Mouse (Mus musculus) frontal cortex, postnatal 14 days (tissue): ENCODE data around the gene Umps.

Experiments
- DNase-seq, 2 experiments: peaks; one replicate each; pipeline ENCODE4 v3.0.0; 2022; ENCODE audit warnings: low spot score in 2 of 2

Umps gene

DNA sequence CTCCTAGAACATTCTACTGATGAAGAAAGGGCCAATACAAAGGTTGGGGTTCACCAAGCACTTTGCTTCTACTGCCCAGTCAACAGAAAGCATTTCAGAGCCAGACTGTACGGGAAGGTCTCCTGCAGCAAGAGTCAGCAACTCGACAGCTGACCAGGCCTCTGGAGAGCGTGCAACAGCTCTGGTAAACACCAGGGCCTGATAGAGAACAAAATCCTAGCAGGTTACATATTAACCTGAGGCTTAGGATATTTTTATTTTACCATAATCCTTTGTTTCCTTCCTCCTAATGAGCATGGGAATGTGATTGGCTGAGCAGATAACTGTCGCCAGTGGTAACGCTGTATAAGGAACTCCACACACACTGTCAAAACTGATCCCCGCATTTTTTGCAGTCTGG is 3.3 kb downstream of the Umps start:
- no peak for DNase-seq

DNA sequence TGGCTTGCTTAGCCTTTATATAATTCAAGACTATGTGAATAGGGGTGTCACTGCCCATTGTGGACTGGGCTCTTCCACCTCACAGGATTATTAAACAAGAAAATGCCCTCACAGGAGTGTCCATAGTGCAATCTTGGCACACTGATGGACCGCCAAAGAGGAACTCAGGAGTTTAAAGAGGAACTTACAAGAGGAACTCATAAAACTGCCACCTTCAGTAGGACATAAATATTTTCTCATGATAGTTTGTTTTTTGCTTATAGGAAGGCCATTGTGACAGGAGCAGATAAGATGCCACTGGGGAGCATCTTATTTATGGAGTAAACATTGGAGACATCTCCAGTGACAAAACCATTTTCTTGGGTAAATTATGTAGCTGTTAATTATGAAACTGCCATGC is 12.0 kb downstream of the Umps start:
- no peak for DNase-seq

DNA sequence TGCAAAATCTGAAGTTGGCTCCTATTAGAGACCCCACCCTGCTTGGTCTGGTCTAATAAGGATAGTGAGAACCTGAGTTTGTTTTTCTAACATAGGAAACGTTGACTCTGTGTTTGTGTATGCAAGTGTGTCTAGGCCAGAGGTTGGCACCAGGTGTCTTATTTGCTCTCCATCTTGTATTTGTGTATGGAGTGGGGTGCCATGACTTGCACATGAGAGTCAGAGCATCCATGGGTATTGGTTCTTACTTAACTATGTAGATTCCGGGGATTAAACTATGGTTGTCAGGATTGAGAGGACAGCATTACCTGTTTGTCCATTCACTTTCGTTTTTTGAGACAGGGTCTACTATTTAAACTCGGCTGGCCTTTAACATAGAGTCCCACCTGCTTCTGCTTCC is 13.8 kb downstream of the Umps start:
- no peak for DNase-seq

- peak; percentile 61 to 72 for DNase-seq
These were observed 16.0 kb downstream of the Umps start for GRCm38 (mm10) chr16:33950830-33951229.

- DNase-seq = no peak
These were observed 16.5 kb downstream of the Umps start for GRCm38 (mm10) chr16:33950386-33950785.

GRCm38 (mm10) chr16:33947664-33948571 is 18.9 kb downstream of the Umps start:
- DNase-seq = no peak

DNA sequence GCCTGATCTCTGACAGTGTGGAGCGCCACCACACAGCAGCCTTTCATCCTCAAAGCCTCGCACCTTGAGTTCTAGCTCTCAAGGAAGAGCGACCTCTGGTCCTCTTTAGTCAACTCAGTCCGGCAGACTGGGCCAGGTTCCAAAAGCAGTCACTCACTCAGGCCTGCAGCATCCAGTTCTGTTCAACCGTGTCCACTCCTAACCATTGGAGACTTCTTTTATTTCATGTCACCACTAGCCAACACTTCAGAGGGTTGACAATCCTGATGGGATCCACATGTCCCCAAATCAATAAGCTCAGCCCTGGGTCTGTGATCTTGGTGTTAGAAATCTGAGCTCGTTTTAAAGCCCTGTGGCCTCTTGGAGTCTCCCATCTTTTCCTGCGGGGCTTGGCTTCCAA is 20.8 kb downstream of the Umps start:
- DNase-seq = no peak

- no peak for DNase-seq
These were observed 22.1 kb downstream of the Umps start for GRCm38 (mm10) chr16:33944772-33945171.

GRCm38 (mm10) chr16:33944126-33944525 is 22.7 kb downstream of the Umps start:
- no peak for DNase-seq

DNA sequence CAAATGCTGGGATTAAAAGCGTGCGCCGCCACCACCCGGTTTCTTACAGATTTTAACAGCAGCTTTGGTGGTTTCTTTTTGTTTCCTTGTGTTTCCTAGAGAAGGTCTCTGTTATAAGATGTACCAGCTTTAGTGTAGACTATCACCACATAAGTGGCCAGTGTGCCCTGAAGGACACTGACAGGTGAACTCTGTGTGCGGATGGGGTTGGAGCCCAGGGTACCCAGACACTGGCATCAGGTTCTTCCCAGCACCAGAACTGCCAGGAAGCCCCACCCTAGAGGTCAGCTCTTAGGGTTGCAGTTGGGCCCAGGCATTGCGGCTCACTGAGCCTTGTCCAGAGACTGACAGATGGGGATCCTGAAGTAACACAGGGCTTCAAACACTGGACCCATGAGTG is 23.4 kb downstream of the Umps start:
- DNase-seq = no peak

DNA sequence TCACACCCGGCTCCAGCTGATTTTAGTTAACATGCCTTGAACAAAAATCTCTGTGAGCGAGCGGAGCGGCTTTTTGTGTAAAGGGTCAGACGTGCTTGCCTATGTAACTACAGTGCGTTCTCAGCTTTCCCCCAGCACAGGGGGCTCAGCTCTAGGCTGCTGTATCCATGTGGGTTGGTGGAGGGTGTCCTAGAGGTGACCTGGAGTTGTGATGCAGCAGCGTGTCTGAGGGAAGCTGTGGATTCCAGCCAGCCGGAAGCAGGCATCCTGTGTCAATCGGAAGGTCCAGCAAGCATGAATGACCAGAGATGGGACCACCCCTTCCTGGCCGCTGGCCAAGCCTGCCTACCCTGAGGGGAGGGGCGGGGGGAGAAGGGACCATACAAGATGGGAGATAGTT is 24.5 kb downstream of the Umps start:
- no peak for DNase-seq

DNA sequence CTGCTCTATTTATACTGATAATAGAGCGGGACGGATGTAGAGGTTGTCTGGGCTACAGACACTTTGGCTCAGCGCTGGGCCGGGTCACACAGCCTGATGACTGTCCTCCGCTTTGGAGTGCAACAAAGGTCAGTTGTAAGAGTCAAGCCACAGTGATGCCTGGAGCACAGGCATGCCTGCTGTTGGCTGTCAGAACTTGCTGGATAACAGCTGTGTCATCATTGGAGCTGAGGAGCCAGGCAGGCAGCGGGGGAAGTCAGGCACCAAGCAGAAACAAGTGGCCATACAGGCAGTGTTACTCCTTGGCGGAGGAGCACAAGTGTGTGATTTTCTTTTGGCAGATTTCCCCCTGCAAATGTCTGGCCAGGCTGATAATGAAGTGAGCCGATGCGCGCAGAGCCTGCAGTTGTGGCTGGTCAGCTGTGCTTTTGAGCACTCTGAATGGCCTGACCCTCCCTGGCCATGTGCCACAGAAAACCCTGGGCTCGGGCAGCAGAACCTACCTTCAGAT is 25.5 kb downstream of the Umps start:
- DNase-seq = peak in 1 of 2 experiments; percentile 36

DNA sequence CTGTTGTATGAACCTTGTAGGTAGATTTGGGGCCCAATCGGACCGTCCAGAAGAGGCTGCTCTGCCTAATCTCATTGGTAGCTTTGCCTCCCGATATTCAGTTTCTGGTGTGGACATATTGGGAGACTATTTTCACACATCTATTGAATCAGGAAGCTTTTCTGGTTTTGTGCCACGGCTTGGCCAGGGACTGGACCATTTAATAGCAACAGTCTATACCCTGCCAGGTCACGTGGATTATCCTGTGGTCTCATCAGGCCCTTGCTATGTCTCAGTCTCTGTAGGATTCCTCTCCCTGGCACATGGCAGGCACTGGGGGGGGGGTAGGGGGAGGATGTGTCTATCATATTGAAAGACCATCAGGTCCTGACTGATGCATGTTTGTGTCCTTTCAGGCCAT is 26.7 kb downstream of the Umps start:
- no peak for DNase-seq

- DNase-seq = no peak
These were observed 27.2 kb downstream of the Umps start for GRCm38 (mm10) chr16:33939636-33940035.

DNA sequence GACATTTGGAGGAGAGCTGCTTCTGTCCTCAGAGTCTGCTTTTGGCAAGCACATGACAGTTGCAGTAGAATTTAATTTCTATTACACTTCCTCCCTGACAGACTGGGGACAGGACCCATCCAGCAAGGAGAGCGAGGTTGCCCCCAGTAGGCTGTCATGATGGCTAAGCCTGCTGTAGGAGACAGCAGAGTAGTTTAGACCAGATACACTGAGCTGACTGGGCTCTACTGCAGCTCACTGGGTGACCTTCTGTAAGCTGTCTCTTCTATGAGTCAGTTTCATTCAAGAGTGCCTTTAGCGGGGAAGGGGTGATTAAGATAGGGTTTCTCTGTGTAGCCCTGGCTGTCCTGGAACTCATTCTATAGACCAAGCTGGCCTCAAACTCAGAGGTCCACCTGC is 27.7 kb downstream of the Umps start:
- DNase-seq = no peak

GRCm38 (mm10) chr16:33938311-33939132 is 28.3 kb downstream of the Umps start:
- DNase-seq = no peak

DNA sequence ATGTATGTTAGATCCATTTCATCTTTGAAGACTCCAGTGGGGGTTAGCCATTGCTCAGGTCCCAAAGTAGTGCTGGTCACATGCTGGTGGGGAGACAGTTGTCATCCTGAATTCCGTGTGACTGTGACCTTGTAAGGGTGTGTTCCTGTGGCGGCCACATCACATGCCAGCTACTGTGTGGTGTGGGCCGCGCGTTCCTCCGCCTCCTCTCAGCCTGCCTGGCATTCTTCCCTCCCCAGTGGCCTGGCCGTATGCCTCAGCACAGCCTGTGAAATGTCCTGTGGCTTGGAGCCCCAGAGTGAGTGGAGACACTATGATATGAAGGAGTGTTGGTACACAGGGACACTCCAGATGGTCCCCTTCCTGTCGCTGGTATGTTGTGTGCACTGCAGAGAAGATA is 29.3 kb downstream of the Umps start:
- no peak for DNase-seq

DNA sequence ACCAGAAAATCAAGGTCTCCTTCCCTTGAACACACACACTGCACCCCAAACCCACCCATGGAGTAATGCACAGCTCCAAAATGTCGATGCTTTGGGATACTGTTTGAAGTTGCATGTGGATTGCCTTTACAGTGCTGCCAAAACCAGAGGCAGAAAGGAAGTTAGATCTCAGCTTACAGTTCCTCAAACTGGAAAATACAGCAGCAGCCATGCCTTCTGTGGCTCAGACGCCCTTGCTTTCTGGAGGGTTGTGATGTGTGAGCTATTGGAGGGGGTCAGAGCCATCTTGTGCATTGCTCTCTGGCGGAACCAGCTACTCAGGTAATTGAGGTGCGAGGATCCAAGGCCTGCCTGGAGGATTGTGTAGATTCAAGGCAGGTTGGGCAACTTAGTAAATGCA is 30.0 kb downstream of the Umps start:
- DNase-seq = no peak

DNA sequence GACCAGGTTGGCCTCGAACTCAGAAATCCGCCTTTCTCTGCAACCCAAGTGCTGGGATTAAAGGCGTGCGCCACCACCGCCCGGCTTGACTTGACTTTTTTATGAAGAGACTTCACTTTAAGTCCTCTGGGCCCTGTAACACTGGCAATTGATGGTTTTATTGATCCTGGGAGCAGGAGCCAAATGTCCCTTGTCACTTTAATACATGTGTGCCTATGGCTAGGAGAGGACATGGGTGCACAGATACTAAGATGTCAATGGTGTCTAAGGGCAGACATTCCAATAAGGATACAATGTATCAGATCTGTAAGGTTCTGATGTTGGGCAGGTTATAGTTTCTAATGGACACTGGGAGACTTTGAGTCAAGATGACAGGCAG is 31.4 kb downstream of the Umps start:
- no peak for DNase-seq

DNA sequence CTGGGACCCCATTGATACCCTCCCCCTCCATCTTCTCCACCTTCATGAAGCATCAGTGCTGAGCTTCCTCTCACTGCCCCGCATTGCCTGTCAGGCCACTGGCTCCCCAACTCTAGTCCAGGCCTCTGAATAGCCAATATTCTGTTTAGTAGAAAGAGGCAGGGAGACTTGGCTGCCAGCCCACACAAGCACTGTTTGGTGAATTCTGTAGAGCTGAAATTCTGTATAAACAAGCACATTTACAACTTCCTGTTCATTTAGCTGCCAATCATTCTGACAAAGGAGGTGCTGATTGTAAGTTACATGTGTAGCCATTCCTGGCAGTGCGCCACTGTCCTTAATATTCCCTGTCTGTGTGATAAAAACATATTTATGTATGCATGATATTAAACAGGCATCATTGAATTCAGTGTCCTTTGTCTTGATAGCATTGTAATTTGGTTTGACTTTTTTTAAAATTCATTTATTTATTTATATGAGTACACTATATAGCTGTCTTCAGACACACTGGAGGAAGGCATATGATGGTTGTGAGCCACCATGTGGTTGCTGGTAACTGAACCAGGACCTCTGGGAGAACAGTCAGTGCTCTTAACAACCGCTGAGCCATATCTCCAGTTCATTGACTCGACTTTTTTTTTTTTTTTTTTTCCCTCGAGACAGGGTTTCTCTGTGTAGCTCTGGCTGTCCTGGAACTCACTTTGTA is 32.0 kb downstream of the Umps start:
- DNase-seq = peak; percentile 33 to 37

DNA sequence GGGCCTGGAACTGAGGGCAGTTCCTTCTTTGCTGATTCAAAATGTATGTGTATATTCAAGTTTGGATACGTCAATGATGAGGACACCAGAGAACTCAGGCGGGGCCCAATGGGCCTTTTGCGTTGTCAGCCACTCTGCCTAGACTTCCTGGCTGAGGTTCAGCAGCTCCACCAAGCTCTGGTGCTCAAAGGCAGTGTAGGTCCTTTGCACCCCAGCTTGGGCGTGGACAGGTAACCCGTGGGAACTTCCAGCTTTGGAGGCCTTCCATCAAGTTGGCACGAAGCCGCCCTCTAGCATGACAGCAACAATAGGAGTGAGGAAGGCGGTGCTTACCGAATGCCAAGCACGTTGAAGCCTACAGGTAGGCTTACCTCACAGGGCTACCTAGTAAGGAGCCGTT is 33.4 kb downstream of the Umps start:
- no peak for DNase-seq

DNA sequence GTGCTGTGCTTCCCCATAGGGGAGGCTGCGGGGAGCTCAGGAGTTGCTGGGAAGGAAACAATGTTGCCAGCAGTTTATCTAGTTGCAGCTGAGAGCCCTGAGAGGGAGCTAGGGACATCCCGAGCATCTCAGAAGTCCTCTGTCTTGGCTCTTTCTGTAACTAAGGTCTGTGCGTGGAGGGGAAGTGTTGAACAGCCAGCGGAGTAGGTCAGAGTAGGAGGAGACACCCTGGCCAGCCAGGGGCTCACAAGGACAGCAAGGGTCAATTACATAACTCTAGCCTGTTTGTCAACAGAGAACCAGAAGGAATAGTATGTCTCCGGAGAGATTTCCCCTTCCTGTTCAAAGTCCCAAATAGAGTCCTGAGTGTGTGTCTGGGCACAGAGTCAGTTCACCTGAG is 34.7 kb downstream of the Umps start:
- no peak for DNase-seq
